Mouse (Mus musculus) neutrophil, adult 5-6 weeks (primary cell): ENCODE measurements around the gene Nanp. TPM values are rescaled to one million over a fixed set of nuclear protein-coding genes. Genes with fewer than 3 reads are reported as not detected.
A peak's percentile ranks its signal among the peaks of the same experiment; 100 is the strongest.

Experiments
- ATAC-seq: fragments of 151-379, 151-347 bp; 2 replicates; pipeline ENCODE4 v1.8.0; 2017; ENCODE audit warnings: mild to moderate bottlenecking, moderate TSS enrichment; ENCODE audit not compliant: insufficient number of reproducible peaks, poor library complexity, low FRiP score, severe bottlenecking; ENCODE audit errors: extremely low read depth
- total RNA-seq: library from RNA; stranded (forward); fragments of 200-1000 nt; gene quantifications from 2 replicates; pipeline ENCODE4 v1.2.3, GENCODE M21; 2017

Nanp gene
- total RNA-seq, 1 experiment from 2014 or later = 7.6 TPM

- no peak for ATAC-seq
Measured at GRCm38 (mm10) chr2:151001619-151002175, 37.5 kb downstream of the Nanp start.

- 0 out of 2 replicates have a peak, but pooled peaks have one; percentile 50 for ATAC-seq
Measured at GRCm38 (mm10) chr2:151000402-151001178, 38.6 kb downstream of the Nanp start.

- ATAC-seq = no peak
Measured at GRCm38 (mm10) chr2:150999021-150999420, 40.2 kb downstream of the Nanp start.

GRCm38 (mm10) chr2:150997618-150998017 is 41.6 kb downstream of the Nanp start:
- ATAC-seq = no peak

GRCm38 (mm10) chr2:150995324-150995723 is 43.9 kb downstream of the Nanp start:
- ATAC-seq = no peak

- ATAC-seq = no peak
Measured at GRCm38 (mm10) chr2:150991050-150991449, 48.1 kb downstream of the Nanp start.

- ATAC-seq = no peak
Measured at GRCm38 (mm10) chr2:150990506-150990905, 48.7 kb downstream of the Nanp start.

- ATAC-seq = no peak
Measured at GRCm38 (mm10) chr2:150985359-150985758, 53.8 kb downstream of the Nanp start.

- no peak for ATAC-seq
Measured at GRCm38 (mm10) chr2:150982051-150982450, 57.1 kb downstream of the Nanp start.

GRCm38 (mm10) chr2:150981524-150981923 is 57.7 kb downstream of the Nanp start:
- ATAC-seq = no peak

- ATAC-seq = no peak
Measured at GRCm38 (mm10) chr2:150979861-150980620, 59.2 kb downstream of the Nanp start.

Other genes with a start within 250 kb of the Nanp start
- gene Abhd12, start 134.7 kb downstream of the Nanp start, total RNA-seq = 55.6 and 59.3 TPM in 2 replicates
- gene Gins1, start 134.0 kb downstream of the Nanp start, total RNA-seq = 4.2 and 6.1 TPM in 2 replicates
- 0.12 and 0.86 TPM in 2 replicates for gene Ninl, start within 50 bp of the Nanp start, total RNA-seq
- not detected in 2 replicates for gene Gm14151, start 53.0 kb upstream of the Nanp start, total RNA-seq
- not detected in 2 replicates for gene Gm14147, start 58.8 kb upstream of the Nanp start, total RNA-seq